Mouse (Mus musculus) G1E (cell line): ENCODE measurements around the gene Prdm2. TPM values are rescaled to one million over a fixed set of nuclear protein-coding genes. Genes with fewer than 3 reads are reported as not detected.

Experiments
- ATAC-seq: 2 replicates; pipeline ENCODE4 v1.8.0; 2016; ENCODE audit warnings: mild to moderate bottlenecking; ENCODE audit not compliant: insufficient number of reproducible peaks, poor library complexity, low FRiP score, severe bottlenecking; ENCODE audit errors: extremely low read depth
- DNase-seq: peaks from one replicate; pipeline ENCODE4 v3.0.0; 2012; ENCODE audit warnings: low spot score
- H3K27me3 ChIP-seq: 2 replicates; pipeline ENCODE4 v1.6.1; 2012; ENCODE audit warnings: mild to moderate bottlenecking, low read length, inconsistent platforms; ENCODE audit not compliant: insufficient read depth
- H3K36me3 ChIP-seq: replicated peaks from 2 replicates; pipeline ENCODE3; 2012; ENCODE audit warnings: mild to moderate bottlenecking, inconsistent platforms
- H3K4me1 ChIP-seq: 2 replicates; pipeline ENCODE4 v1.6.1; 2012; ENCODE audit warnings: low read depth, low read length, inconsistent platforms, mixed read lengths; ENCODE audit not compliant: insufficient read depth
- H3K4me3 ChIP-seq: 2 replicates; pipeline ENCODE4 v1.5.1; 2012; ENCODE audit warnings: low read depth, mild to moderate bottlenecking, inconsistent platforms, low read length, moderate library complexity, mixed read lengths
- H3K9me3 ChIP-seq: replicated peaks from 2 replicates; pipeline ENCODE4 v1.6.1; 2012; ENCODE audit warnings: inconsistent platforms
- CTCF ChIP-seq: IDR thresholded peaks from 2 replicates; pipeline ENCODE4 v1.5.1; 2012; ENCODE audit warnings: low read depth, low read length, inconsistent platforms, mixed read lengths
- GATA1 ChIP-seq: IDR thresholded peaks from 2 replicates; pipeline ENCODE4 v1.6.1; 2012; ENCODE audit warnings: borderline replicate concordance, low read length, inconsistent platforms, mixed read lengths
- GATA2 ChIP-seq: IDR thresholded peaks from 2 replicates; pipeline ENCODE4 v1.6.1; 2012; ENCODE audit warnings: low read depth, low read length, inconsistent platforms, borderline replicate concordance
- POLR2AphosphoS5 ChIP-seq: IDR thresholded peaks from 2 replicates; pipeline ENCODE4 v1.6.1; 2012; ENCODE audit warnings: low read depth, low read length, inconsistent platforms; ENCODE audit not compliant: insufficient replicate concordance
- TAL1 ChIP-seq: conservative IDR thresholded peaks from 2 replicates; pipeline ENCODE4 v1.6.1; 2012; ENCODE audit warnings: low read depth, low read length, inconsistent platforms, mixed read lengths
- polyA plus RNA-seq: library from polyadenylated mRNA; stranded (reverse); fragments of >175 nt; gene quantifications from 2 replicates; pipeline ENCODE4 v1.2.3, GENCODE M21; 2012
- total RNA-seq, 2 experiments: library from RNA; stranded (forward) in 1 of 2; stranded (reverse) in 1 of 2; fragments of 200-1000 nt in 1 of 2; fragments of >200 nt in 1 of 2; fragmentation: Nextera tagmentation in 1 of 2; gene quantifications; 2 replicates each; pipeline ENCODE4 v1.2.3; 2014 to 2017

Prdm2 gene
- total and polyA plus RNA-seq, 3 experiments = 7.1 to 34.9 (median 9.7) TPM

- DNase-seq = no peak
- Histone ChIP-seq H3K9me3 (no peaks in the 10 kb centered on the region), H3K4me1 (peaks cover 18% of the 10 kb centered on the region), H3K4me3 (no peak overlapping the region; the same call in 1 of the 2 replicates), H3K27me3 (no peaks in the 10 kb centered on the region), H3K36me3 (peaks cover 60% of the 10 kb centered on the region)
- TF ChIP-seq GATA2 = no peak
- no peak for TF ChIP-seq TAL1
- no peak for TF ChIP-seq POLR2AphosphoS5
- TF ChIP-seq CTCF = no peak
- TF ChIP-seq GATA1 = no peak
- ATAC-seq = no peak
Measured at GRCm38 (mm10) chr4:143160826-143161225, 52.0 kb downstream of the Prdm2 start.

- Histone ChIP-seq H3K9me3 (no peaks in the 10 kb centered on the region), H3K27me3 (no peaks in the 10 kb centered on the region), H3K4me1 (peaks cover 18% of the 10 kb centered on the region), H3K4me3 (no peak overlapping the region), H3K36me3 (peaks cover 64% of the 10 kb centered on the region)
- DNase-seq = no peak
- TF ChIP-seq POLR2AphosphoS5 (no peak), CTCF (no peak), GATA1 (no peak), TAL1 (no peak), GATA2 (no peak)
- ATAC-seq = no peak
Measured at GRCm38 (mm10) chr4:143159336-143159735, 53.5 kb downstream of the Prdm2 start.

DNA sequence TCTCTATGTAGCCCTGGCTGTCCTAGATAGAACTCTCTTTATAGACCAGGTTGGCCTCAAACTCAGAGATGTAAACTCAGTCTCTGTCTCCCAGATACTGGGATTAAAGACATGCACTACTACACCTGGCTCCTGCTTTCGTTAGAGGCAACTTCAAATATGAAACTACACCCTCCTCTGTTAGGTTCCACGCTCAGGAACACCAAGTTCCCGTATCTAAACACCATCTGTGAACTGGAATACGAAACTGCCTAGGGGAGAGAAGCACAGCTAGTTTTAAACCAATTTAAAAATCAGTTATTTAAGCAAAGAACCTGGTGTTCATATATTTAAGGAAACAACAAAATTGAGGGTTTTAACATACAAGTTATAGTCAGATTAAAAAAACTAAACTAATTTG, 56.9 kb downstream of the Prdm2 start:
- DNase-seq = no peak
- H3K4me1 ChIP-seq = peaks cover 13% of the 10 kb centered on the region
- H3K27me3 ChIP-seq = no peaks in the 10 kb centered on the region
- no peak overlapping the region for H3K4me3 ChIP-seq
- TF ChIP-seq GATA2 = no peak
- TF ChIP-seq POLR2AphosphoS5 = no peak
- TF ChIP-seq CTCF = no peak
- no peak for TF ChIP-seq GATA1
- TF ChIP-seq TAL1 = no peak
- H3K9me3 ChIP-seq = no peaks in the 10 kb centered on the region
- H3K36me3 ChIP-seq = peaks cover 65% of the 10 kb centered on the region
- no peak for ATAC-seq

DNA sequence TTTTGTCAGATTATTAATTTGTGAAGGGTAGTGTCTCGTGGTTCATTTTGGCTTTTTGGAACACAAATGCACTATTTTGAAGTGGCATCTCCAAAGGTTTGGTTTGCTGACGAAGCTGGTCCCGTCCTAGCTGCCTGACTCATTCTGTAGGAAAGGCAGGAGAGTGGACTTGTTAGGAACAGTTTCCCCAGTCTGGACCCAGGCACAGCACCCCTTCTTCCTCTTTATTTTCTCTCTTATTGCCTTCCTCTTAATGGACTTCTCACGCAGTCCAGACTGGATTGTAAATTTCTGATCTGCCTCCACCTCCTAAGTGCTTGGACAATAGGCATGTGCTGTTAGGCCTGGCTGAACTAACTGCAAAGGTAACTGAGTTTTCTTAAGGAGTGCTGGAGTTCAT, 57.8 kb downstream of the Prdm2 start:
- H3K4me1 ChIP-seq = peaks cover 13% of the 10 kb centered on the region
- peaks cover 70% of the 10 kb centered on the region for H3K36me3 ChIP-seq
- H3K27me3 ChIP-seq = no peaks in the 10 kb centered on the region
- TF ChIP-seq CTCF (no peak), GATA2 (no peak), POLR2AphosphoS5 (no peak), TAL1 (no peak), GATA1 (no peak)
- no peak for DNase-seq
- ATAC-seq = no peak
- H3K4me3 ChIP-seq = no peak overlapping the region
- no peaks in the 10 kb centered on the region for H3K9me3 ChIP-seq

GRCm38 (mm10) chr4:143154571-143154970, 58.2 kb downstream of the Prdm2 start:
- Histone ChIP-seq H3K4me1 (peaks cover 10% of the 10 kb centered on the region), H3K27me3 (no peaks in the 10 kb centered on the region), H3K9me3 (no peaks in the 10 kb centered on the region), H3K4me3 (no peak overlapping the region), H3K36me3 (peaks cover 71% of the 10 kb centered on the region)
- no peak for TF ChIP-seq POLR2AphosphoS5
- ATAC-seq (no peak), DNase-seq (no peak)

- TF ChIP-seq POLR2AphosphoS5 (no peak), TAL1 (no peak), GATA1 (no peak), GATA2 (no peak), CTCF (no peak)
- Histone ChIP-seq H3K4me1 (peaks cover 1% of the 10 kb centered on the region), H3K9me3 (no peaks in the 10 kb centered on the region), H3K27me3 (no peaks in the 10 kb centered on the region), H3K4me3 (no peak overlapping the region), H3K36me3 (peaks cover 64% of the 10 kb centered on the region)
- DNase-seq (no peak), ATAC-seq (no peak)
Measured at GRCm38 (mm10) chr4:143152634-143153033, 60.2 kb downstream of the Prdm2 start.

DNA sequence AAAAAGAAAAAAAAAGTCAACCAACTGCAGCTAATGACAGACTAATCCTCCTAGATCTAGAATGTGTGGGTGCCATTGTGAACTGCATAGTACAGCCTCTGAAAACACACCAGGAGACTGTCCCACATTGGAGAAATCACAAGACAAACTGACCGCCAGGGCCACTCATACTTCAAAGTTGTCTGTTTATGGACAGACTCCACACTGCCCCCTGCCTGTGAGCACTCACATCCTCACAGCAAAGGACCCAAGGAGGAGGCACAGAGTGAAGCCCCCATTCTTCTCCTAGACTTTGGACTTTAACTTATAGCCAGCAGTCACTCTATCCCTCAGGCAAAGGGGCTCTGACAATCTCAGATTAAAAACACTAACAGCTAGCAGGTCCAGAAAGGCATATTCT, 61.5 kb downstream of the Prdm2 start:
- Histone ChIP-seq H3K36me3 (peaks cover 63% of the 10 kb centered on the region), H3K4me3 (no peak overlapping the region), H3K9me3 (no peaks in the 10 kb centered on the region), H3K27me3 (no peaks in the 10 kb centered on the region), H3K4me1 (no peaks in the 10 kb centered on the region)
- ATAC-seq (no peak; the same call in 1 of the 2 replicates), DNase-seq (no peak)
- no peak for TF ChIP-seq GATA2
- no peak for TF ChIP-seq GATA1
- no peak for TF ChIP-seq POLR2AphosphoS5
- no peak for TF ChIP-seq CTCF
- TF ChIP-seq TAL1 = no peak
